Mouse (Mus musculus): ENCODE data around the gene Syt1. TPM values are rescaled to one million over a fixed set of nuclear protein-coding genes. Genes with fewer than 3 reads are reported as not detected.

Gene Syt1
- polyA plus RNA-seq (2017; shearing (Covaris generic)), result 0.10 TPM

DNA sequence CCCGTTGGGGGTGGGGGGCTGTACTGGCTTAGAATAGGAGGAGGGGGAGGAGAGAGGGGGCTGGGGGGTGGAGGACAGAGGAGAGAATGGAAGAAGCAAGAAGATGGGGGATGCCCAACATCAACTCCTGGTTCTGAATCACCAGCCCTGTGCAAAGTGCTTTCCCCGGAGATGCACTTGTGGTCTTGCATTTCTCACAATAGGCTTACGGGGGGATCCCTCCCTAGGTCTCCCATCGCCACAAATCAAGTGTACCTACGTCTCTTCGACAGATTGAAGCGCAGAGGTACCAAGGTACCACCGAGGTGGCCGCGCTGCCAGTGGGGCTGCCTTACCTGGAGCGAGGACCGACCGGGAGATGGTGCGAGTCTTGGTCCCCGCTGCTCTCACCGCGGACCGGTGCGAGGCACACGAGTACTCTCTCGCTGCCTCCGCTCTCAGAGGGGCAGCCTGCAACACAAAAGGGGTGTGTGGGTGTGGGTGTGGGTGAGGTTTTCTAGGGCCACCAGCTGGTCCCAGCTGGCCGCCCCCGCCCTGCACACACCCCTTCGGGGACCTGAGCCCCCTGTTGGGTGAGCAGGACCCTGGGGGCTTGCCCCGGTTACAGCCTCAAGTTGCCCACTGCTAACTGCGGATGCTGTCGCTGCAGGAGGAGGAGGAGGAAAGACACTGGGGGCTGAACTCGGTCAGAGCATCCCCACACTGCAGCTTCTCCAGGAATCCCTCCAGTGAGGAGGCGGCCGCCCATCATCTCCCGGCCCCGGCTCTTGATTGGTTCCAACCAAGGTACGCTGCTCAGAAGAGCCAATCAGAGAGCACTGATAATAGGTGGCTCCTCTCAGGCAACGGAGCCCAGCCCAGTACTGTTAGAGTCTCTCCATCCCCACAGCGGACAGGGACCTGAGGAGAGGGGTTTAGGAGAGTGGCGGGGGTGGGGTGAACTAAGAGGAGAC lies at the start of gene Syt1:
Gene Syt1 (minus strand): TSS at position 742 of the 953 bp plus-strand sequence.

DNA sequence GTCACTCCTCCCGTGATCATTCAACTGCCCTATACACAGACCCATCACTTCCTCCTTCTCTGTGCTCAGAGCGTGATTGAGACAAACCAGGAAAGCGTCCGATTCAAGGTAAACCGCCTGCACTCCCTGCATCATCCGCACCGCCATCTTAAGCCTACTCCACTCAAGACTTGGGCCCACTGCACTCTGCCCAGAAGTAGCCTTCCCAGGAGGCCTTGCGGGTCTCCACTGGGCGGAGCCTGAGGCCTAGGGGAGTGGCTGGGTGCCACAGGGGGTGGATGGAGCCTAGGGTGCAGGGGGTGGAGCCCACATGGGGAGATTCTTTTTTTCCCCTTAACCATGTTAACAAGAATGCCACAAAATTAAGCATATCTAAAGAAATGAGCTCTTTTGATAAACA lies 310.8 kb downstream of the Syt1 start, which contains the start of gene Gm5136:
Gene Gm5136 (minus strand): TSS at position 215 of the 400 bp plus-strand sequence.

